Mouse (Mus musculus) liver, adult 2 months (tissue): ENCODE measurements around the gene Trio.

ENCODE experiments used
- CTCF ChIP-seq: fragments of 200-500 bp; IDR thresholded peaks from 2 replicates; pipeline ENCODE4 v1.5.1; 2011; ENCODE audit warnings: low read depth, low read length, control low read depth
- POLR2A ChIP-seq: fragments of 200-500 bp; IDR thresholded peaks from 2 replicates; pipeline ENCODE4 v1.6.1; 2011; ENCODE audit warnings: low read length, control low read depth; ENCODE audit not compliant: insufficient read depth; ENCODE audit errors: extremely low read depth

DNA sequence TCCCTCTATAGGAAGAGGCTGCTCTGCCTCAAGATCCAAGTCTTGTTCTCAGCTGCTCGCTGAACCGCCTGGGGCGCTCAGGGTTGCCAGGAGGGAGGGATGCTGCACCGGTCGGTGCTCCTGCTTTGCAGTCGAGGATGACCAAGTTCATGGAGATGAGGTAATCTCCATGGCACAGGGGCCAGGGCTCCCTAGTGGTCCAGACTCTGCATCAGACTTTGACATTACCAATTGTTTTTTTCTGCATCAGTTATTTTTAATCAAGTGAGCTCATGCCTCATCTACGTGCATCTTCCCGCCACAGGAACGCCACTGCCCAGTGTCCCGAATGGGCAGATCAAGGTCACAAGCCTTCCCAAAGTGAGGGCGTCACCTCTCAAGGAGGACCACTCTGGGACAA lies 239.2 kb downstream of the Trio start:
- TF ChIP-seq POLR2A = no peak
- TF ChIP-seq CTCF = no peak
